Mouse (Mus musculus) G1E (cell line): ENCODE results near the gene Ugt1a5.

Experiments used
- CTCF ChIP-seq: IDR thresholded peaks from 2 replicates; pipeline ENCODE4 v1.5.1; 2012; ENCODE audit warnings: low read depth, low read length, inconsistent platforms, mixed read lengths
- TAL1 ChIP-seq: conservative IDR thresholded peaks from 2 replicates; pipeline ENCODE4 v1.6.1; 2012; ENCODE audit warnings: low read depth, low read length, inconsistent platforms, mixed read lengths

DNA sequence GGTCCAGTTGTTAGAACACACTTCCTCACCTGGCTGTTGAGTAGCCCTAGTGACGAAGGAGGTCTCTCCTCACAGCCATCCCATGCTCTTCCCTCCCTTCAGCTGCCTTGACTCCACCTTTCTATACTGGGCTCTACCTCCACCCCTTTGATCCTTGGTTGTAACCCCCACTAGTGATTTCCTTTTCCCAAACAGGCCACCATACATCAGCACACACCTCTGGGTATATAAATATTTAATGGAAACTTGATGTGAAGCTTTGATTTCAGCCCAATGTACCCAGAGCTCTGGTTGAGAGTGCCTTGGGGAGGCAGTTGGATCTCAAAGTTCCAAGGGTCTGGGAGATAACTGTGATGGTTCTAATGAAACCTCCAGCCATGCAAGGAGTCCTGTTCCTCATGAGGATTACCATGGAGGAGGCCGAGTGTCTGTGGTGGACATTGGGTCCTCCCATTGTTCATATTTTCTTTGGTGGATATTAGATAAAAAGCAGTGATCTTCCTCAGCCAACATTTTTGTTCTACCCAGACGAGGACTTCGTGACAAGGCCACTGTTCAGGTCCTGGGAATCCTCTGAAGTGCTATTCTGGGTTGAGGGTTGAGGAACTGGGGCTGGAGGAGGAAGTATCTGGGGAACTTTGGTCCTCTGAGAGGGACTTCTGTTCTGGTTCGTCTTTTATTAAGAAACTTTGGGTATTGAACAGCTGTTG, 61.0 kb downstream of the Ugt1a5 start, which contains the start of gene Mroh2a:
- TF ChIP-seq CTCF (no peak), TAL1 (no peak)
